Mouse (Mus musculus): ENCODE measurements at regions not wholly inside any gene's neighbourhood (a gene's known extent, or its start where the extent isn't known, plus 50 kb on each side); places are given as distances from the start of the nearest gene placed in this dataset.

- DNase-seq, result no peak
These were observed 71.9 kb downstream of the Zfp330 start for GRCm38 (mm10) chr8:82702044-82702443.

- DNase-seq, result no peak
These were observed 73.5 kb downstream of the Zfp330 start for GRCm38 (mm10) chr8:82700471-82700870.

- no peak for DNase-seq
These were observed 74.7 kb downstream of the Zfp330 start for GRCm38 (mm10) chr8:82699221-82699620.

- DNase-seq, result peak; percentile 13
These were observed 75.9 kb downstream of the Zfp330 start for GRCm38 (mm10) chr8:82698071-82698470.

GRCm38 (mm10) chr8:82693086-82693485 lies 80.9 kb downstream of the Zfp330 start:
- DNase-seq, result no peak

- DNase-seq, result peak; percentile 49
These were observed 84.6 kb downstream of the Zfp330 start for GRCm38 (mm10) chr8:82689322-82689721.

- DNase-seq, result peak; percentile 57
These were observed 88.0 kb downstream of the Zfp330 start for GRCm38 (mm10) chr8:82685966-82686365.

GRCm38 (mm10) chr8:82678793-82679192 lies 95.2 kb downstream of the Zfp330 start:
- no peak for DNase-seq

GRCm38 (mm10) chr8:82677781-82678180 lies 96.2 kb downstream of the Zfp330 start:
- DNase-seq, result no peak

- DNase-seq, result no peak
These were observed 104.7 kb downstream of the Zfp330 start for GRCm38 (mm10) chr8:82669241-82669640.

GRCm38 (mm10) chr8:82665131-82665530 lies 108.8 kb downstream of the Zfp330 start:
- DNase-seq, result no peak

GRCm38 (mm10) chr8:82640502-82640901 lies 133.5 kb downstream of the Zfp330 start:
- DNase-seq, result no peak

- no peak for DNase-seq
These were observed 143.5 kb downstream of the Zfp330 start for GRCm38 (mm10) chr8:82630486-82630885.

GRCm38 (mm10) chr8:82623791-82624431 lies 150.0 kb downstream of the Zfp330 start:
- no peak for DNase-seq

GRCm38 (mm10) chr8:82618668-82619067 lies 155.3 kb downstream of the Zfp330 start:
- DNase-seq, result no peak

GRCm38 (mm10) chr8:82601556-82601955 lies 172.4 kb downstream of the Zfp330 start:
- DNase-seq, result peak; percentile 66

GRCm38 (mm10) chr8:82573434-82573833 lies 170.4 kb upstream of the Il15 start:
- no peak for DNase-seq

- DNase-seq, result no peak
These were observed 135.1 kb upstream of the Il15 start for GRCm38 (mm10) chr8:82538121-82538520.

GRCm38 (mm10) chr8:82529153-82529552 lies 126.1 kb upstream of the Il15 start:
- DNase-seq, result no peak

- DNase-seq, result no peak
These were observed 120.8 kb upstream of the Il15 start for GRCm38 (mm10) chr8:82523866-82524265.

- DNase-seq, result no peak
These were observed 95.5 kb upstream of the Il15 start for GRCm38 (mm10) chr8:82498496-82498895.

- DNase-seq, result no peak
These were observed 74.8 kb upstream of the Il15 start for GRCm38 (mm10) chr8:82477856-82478255.

GRCm38 (mm10) chr8:82477426-82477769 lies 74.4 kb upstream of the Il15 start:
- no peak for DNase-seq

GRCm38 (mm10) chr8:82476708-82477425 lies 73.8 kb upstream of the Il15 start:
- no peak for DNase-seq

- DNase-seq, result no peak
These were observed 70.2 kb upstream of the Il15 start for GRCm38 (mm10) chr8:82473266-82473665.

Measured in kidney, postnatal 14 days (tissue).